Mouse (Mus musculus) forebrain, embryonic 16.5 days (tissue): ENCODE measurements around the gene Arhgap45. TPM values are rescaled to one million over a fixed set of nuclear protein-coding genes. Genes with fewer than 3 reads are reported as not detected.

ENCODE experiments used
- ATAC-seq: fragments of 200-750 bp; cut with Nextera tagmentation; 2 replicates; pipeline ENCODE4 v1.8.0; 2017; ENCODE audit warnings: mild to moderate bottlenecking, moderate library complexity
- H3K27ac ChIP-seq: fragments of 300-500 bp; sonication (generic); 2 replicates; pipeline ENCODE4 v1.5.1; 2014; ENCODE audit warnings: low read length, control low read depth
- H3K27me3 ChIP-seq: fragments of 300-500 bp; sonication (generic); replicated peaks from 2 replicates; pipeline ENCODE4 v1.6.1; 2014; ENCODE audit warnings: low read length; ENCODE audit not compliant: control insufficient read depth, insufficient read depth
- H3K36me3 ChIP-seq: fragments of 300-500 bp; sonication (generic); 2 replicates; pipeline ENCODE4 v1.6.1; 2014; ENCODE audit not compliant: control insufficient read depth, insufficient read depth
- H3K4me1 ChIP-seq: fragments of 300-500 bp; sonication (generic); replicated peaks from 2 replicates; pipeline ENCODE4 v1.6.1; 2014; ENCODE audit warnings: low read length; ENCODE audit not compliant: control insufficient read depth, insufficient read depth
- H3K4me2 ChIP-seq: fragments of 300-500 bp; sonication (generic); 2 replicates; pipeline ENCODE4 v1.6.1; 2014; ENCODE audit warnings: mild to moderate bottlenecking, low read length, control low read depth
- H3K4me3 ChIP-seq: fragments of 300-500 bp; sonication (generic); replicated peaks from 2 replicates; pipeline ENCODE4 v1.5.1; 2014; ENCODE audit warnings: mild to moderate bottlenecking, low read length, control low read depth
- H3K9ac ChIP-seq: fragments of 300-500 bp; sonication (generic); replicated peaks from 2 replicates; pipeline ENCODE4 v1.6.1; 2014; ENCODE audit warnings: low read depth, low read length, control low read depth
- H3K9me3 ChIP-seq: fragments of 300-500 bp; sonication (generic); 2 replicates; pipeline ENCODE4 v1.6.1; 2016; ENCODE audit warnings: low read length; ENCODE audit not compliant: control insufficient read depth
- WGBS: fragments of 180-500 bp; shearing (Covaris S2); extraction: QIAGEN DNeasy Blood & Tissue Kit; methylation state at CpG from one replicate; pipeline ENCODE4 v1.1.7; 2014; 5-methylcytosine and 5-hydroxymethylcytosine counted together
- polyA plus RNA-seq: library from polyadenylated mRNA; unstranded; fragments of >200 nt; fragmentation: Nextera tagmentation; extraction: Ambion mirVana; gene quantifications from 2 replicates; pipeline ENCODE4 v1.2.1, GENCODE M21; 2015

Gene Arhgap45
- 1.2 and 1.8 TPM in 2 replicates for polyA plus RNA-seq

- Histone ChIP-seq H3K4me3 (no peak within 1 kb of the TSS), H3K9me3 (no peaks in the 10 kb centered on the region; the same call in 1 of the 2 replicates), H3K4me1 (no peaks in the 10 kb centered on the region), H3K27me3 (peaks cover 65% of the 10 kb centered on the region), H3K9ac (no peak within 1 kb of the TSS), H3K27ac (no peak within 1 kb of the TSS), H3K36me3 (no peaks in the 10 kb centered on the region), H3K4me2 (no peak within 1 kb of the TSS)
- WGBS: 70% methylated on average over 11 of the region's 11 CpGs
- ATAC-seq: no peak
These were observed at the start of gene Arhgap45 for GRCm38 (mm10) chr10:80016511-80016910. Arhgap45 (plus strand) TSS chr10:80016653.

DNA sequence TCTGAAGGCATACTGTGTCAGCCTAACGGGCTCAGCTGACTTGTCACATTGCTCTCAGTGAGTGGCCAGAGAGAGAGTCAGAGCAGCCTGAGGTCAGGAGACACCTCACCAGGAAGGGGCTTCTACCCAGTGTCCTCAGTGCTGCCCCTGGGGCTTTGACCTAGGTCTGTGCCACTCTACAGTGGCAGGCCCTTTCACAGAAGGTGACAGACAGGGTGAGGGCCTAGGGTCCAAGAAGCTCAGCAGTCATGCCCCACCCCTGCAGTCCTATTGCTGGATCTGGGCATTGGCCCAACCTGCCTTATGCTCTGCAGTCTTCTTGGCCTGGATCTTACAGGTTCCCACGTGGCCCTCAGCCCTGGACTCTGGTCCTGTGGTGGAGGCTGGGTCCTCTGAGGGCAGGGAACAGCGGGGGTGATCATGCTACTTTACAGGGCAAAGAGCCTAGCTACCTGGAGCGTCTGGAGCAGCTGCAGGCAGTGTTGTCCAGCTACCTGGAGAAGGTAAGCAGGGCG is 49.5 kb upstream of the Arhgap45 start:
- Histone ChIP-seq H3K9ac (no peak overlapping the region), H3K27ac (no peak overlapping the region), H3K9me3 (no peaks in the 10 kb centered on the region), H3K36me3 (peaks cover 19% of the 10 kb centered on the region), H3K27me3 (peaks cover 15% of the 10 kb centered on the region), H3K4me2 (no peak overlapping the region), H3K4me1 (peaks cover 11% of the 10 kb centered on the region), H3K4me3 (no peak overlapping the region)
- WGBS: 94% methylated on average over 5 of the region's 5 CpGs
- ATAC-seq: no peak

DNA sequence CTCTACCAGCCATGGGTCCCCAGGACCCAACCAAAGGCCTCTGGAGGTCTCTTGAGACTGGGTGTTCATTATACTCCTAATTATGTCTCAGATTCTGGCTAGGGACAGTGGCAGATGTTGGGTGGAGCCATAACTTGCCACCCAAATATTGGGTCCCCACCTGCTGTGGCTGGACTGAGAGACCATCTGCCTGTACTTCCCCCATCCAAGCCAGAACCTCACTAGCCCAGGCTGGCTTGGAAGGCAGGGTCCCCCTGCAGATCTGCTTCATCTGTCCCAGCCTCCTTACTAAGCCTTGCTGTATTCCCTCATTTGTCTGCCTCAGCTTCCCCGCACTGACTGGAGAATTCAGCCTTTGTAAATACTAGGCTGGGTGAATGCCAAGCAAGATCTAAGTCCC is 48.3 kb upstream of the Arhgap45 start:
- Histone ChIP-seq H3K9me3 (no peaks in the 10 kb centered on the region), H3K4me2 (no peak overlapping the region), H3K9ac (no peak overlapping the region), H3K36me3 (peaks cover 19% of the 10 kb centered on the region), H3K4me3 (no peak overlapping the region), H3K27ac (no peak overlapping the region), H3K27me3 (peaks cover 15% of the 10 kb centered on the region), H3K4me1 (peaks cover 11% of the 10 kb centered on the region)
- ATAC-seq: no peak
- WGBS: 86% methylated on average over 1 of the region's 1 CpGs

GRCm38 (mm10) chr10:79969124-79969568 is 47.3 kb upstream of the Arhgap45 start:
- no peak for ATAC-seq
- Histone ChIP-seq H3K4me3 (no peak overlapping the region), H3K27ac (no peak overlapping the region), H3K4me1 (peaks cover 11% of the 10 kb centered on the region), H3K9ac (no peak overlapping the region), H3K36me3 (peaks cover 15% of the 10 kb centered on the region), H3K27me3 (peaks cover 15% of the 10 kb centered on the region), H3K9me3 (no peaks in the 10 kb centered on the region), H3K4me2 (no peak overlapping the region)
- WGBS: 12% methylated on average over 3 of the region's 3 CpGs

DNA sequence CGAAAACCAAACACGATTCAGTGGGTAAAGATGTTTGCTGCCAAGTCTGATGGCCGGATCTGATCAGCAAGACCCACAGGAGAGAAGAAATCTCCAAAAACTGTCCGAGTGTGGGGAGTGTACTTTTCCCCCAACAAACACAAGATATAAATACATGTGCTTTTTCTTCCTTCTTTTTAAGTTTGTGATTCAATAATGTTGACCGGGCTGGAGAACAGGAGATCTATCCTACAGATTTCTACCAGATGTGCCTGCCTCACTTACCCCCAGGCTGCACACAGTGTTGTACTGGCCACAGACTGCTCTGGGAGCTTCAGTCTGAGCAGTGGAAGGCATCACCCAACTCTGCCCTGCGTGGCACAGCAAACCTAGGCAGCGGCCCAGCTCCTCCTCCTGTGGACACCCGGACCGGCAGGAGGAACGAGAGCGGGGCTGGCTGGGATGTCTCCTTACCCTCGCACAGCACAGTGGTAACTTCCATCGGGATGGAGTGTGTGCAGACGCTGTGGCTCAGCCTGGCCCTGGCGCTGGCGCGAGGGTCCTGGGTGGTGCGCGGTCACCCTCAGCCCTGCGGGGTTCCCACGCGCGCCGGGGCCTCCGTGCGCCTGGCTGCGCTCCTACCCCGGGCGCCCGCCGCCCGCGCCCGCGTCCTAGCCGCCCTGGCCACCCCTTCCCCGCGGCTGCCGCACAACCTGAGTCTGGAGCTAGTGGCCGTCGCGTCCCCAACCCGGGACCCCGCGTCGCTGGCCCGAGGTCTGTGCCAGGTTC is 45.9 kb upstream of the Arhgap45 start, which contains the start of gene Grin3b:
Grin3b (plus strand) TSS at position 301 of the 768 bp plus-strand sequence.
- WGBS: 8% methylated on average over 46 of the region's 47 CpGs
- H3K4me3 ChIP-seq: peak within 1 kb of the TSS; percentile 37
- ATAC-seq: no peak; the same call in 1 of the 2 replicates

GRCm38 (mm10) chr10:79971183-79971497 is 45.3 kb upstream of the Arhgap45 start:
- Histone ChIP-seq H3K4me1 (peaks cover 11% of the 10 kb centered on the region), H3K27ac (no peak overlapping the region), H3K36me3 (peaks cover 21% of the 10 kb centered on the region), H3K4me2 (peak overlapping the region; percentile 57), H3K9ac (peak overlapping the region; percentile 44), H3K4me3 (peak overlapping the region; percentile 37), H3K9me3 (no peaks in the 10 kb centered on the region), H3K27me3 (peaks cover 15% of the 10 kb centered on the region)
- WGBS: 4% methylated on average over 21 of the region's 21 CpGs
- no peak; the same call in 1 of the 2 replicates for ATAC-seq

More for the DNA sequence above, 45.9 kb upstream of the Arhgap45 start, which contains the start of gene Grin3b:
- Histone ChIP-seq H3K4me1 (peaks cover 11% of the 10 kb centered on the region), H3K27me3 (peaks cover 15% of the 10 kb centered on the region), H3K9me3 (no peaks in the 10 kb centered on the region), H3K27ac (no peak within 1 kb of the TSS), H3K4me2 (peak within 1 kb of the TSS; percentile 57), H3K36me3 (peaks cover 18% of the 10 kb centered on the region), H3K9ac (peak within 1 kb of the TSS; percentile 44)

- H3K27ac ChIP-seq: no peak overlapping the region
- no peak overlapping the region for H3K4me3 ChIP-seq
- no peak overlapping the region for H3K4me2 ChIP-seq
- peaks cover 11% of the 10 kb centered on the region for H3K4me1 ChIP-seq
- peaks cover 15% of the 10 kb centered on the region for H3K27me3 ChIP-seq
- H3K36me3 ChIP-seq: peaks cover 23% of the 10 kb centered on the region
- 56% methylated on average over 14 of the region's 14 CpGs for WGBS
- no peaks in the 10 kb centered on the region for H3K9me3 ChIP-seq
- H3K9ac ChIP-seq: no peak overlapping the region
- ATAC-seq: no peak
These were observed 43.6 kb upstream of the Arhgap45 start for GRCm38 (mm10) chr10:79972831-79973230.

DNA sequence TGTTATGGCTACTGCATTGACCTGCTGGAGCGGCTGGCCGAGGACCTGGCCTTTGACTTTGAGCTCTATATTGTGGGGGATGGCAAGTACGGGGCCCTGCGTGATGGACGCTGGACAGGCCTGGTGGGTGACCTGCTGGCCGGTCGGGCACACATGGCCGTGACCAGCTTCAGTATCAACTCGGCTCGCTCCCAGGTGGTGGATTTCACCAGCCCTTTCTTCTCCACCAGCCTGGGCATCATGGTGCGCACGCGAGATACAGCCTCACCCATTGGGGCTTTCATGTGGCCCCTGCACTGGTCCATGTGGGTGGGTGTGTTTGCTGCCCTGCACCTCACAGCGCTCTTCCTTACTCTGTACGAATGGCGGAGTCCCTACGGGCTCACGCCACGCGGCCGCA is 42.4 kb upstream of the Arhgap45 start:
- Histone ChIP-seq H3K9me3 (no peaks in the 10 kb centered on the region), H3K27me3 (peaks cover 15% of the 10 kb centered on the region), H3K36me3 (peaks cover 34% of the 10 kb centered on the region), H3K4me2 (no peak overlapping the region), H3K4me3 (no peak overlapping the region), H3K27ac (no peak overlapping the region), H3K4me1 (peaks cover 10% of the 10 kb centered on the region), H3K9ac (no peak overlapping the region)
- ATAC-seq: no peak
- 89% methylated on average over 21 of the region's 21 CpGs for WGBS

GRCm38 (mm10) chr10:79974668-79975067 is 41.8 kb upstream of the Arhgap45 start:
- Histone ChIP-seq H3K4me3 (no peak overlapping the region), H3K4me1 (peaks cover 8% of the 10 kb centered on the region), H3K36me3 (peaks cover 35% of the 10 kb centered on the region), H3K4me2 (no peak overlapping the region), H3K27ac (no peak overlapping the region), H3K27me3 (peaks cover 13% of the 10 kb centered on the region), H3K9me3 (no peaks in the 10 kb centered on the region), H3K9ac (no peak overlapping the region)
- WGBS: 88% methylated on average over 8 of the region's 8 CpGs
- ATAC-seq: no peak
